Mouse (Mus musculus) small intestine, adult 2 months (tissue): ENCODE data around the gene Exoc1. TPM values are rescaled to one million over a fixed set of nuclear protein-coding genes. Genes with fewer than 3 reads are reported as not detected.

ENCODE experiments used
- H3K27ac ChIP-seq: fragments of 200-500 bp; 2 replicates; pipeline ENCODE4 v1.5.1; 2012; ENCODE audit warnings: low read depth, low read length, control low read depth, inconsistent platforms; ENCODE audit not compliant: insufficient read depth
- H3K27me3 ChIP-seq: fragments of 200-500 bp; 2 replicates; pipeline ENCODE4 v1.6.1; 2012; ENCODE audit warnings: mild to moderate bottlenecking, moderate library complexity, low read length, inconsistent platforms; ENCODE audit not compliant: control insufficient read depth, insufficient read depth
- H3K36me3 ChIP-seq: fragments of 200-500 bp; 2 replicates; pipeline ENCODE4 v1.6.1; 2012; ENCODE audit warnings: mild to moderate bottlenecking, low read length, control low read depth, inconsistent platforms; ENCODE audit not compliant: control insufficient read depth, insufficient read depth
- H3K4me1 ChIP-seq: fragments of 200-500 bp; 2 replicates; pipeline ENCODE4 v1.6.1; 2012; ENCODE audit warnings: low read length, inconsistent platforms, mixed read lengths; ENCODE audit not compliant: control insufficient read depth, insufficient read depth, insufficient read length
- H3K4me3 ChIP-seq: fragments of 200-500 bp; 2 replicates; pipeline ENCODE4 v1.5.1; 2012; ENCODE audit warnings: low read depth, mild to moderate bottlenecking, control low read depth, inconsistent platforms, low read length, moderate library complexity
- CTCF ChIP-seq: fragments of 200-500 bp; IDR thresholded peaks from 2 replicates; pipeline ENCODE4 v1.5.1; 2012; ENCODE audit warnings: low read depth, mild to moderate bottlenecking, control low read depth, inconsistent platforms, low read length, moderate library complexity, mixed read lengths; ENCODE audit not compliant: insufficient replicate concordance, insufficient read length; ENCODE audit errors: extremely low read depth
- POLR2A ChIP-seq: fragments of 200-500 bp; IDR thresholded peaks from 2 replicates; pipeline ENCODE4 v1.6.1; 2012; ENCODE audit warnings: low read depth, mild to moderate bottlenecking, control low read depth, inconsistent platforms, low read length, moderate library complexity
- WGBS: fragments of 180-500 bp; shearing (Covaris S2); methylation state at CpG from one replicate; pipeline ENCODE4 v1.1.7; 2018; 5-methylcytosine and 5-hydroxymethylcytosine counted together
- polyA plus RNA-seq: library from polyadenylated mRNA; depleted of rRNA; stranded (reverse); fragments of >200 nt; gene quantifications from 2 replicates; pipeline ENCODE4 v1.2.3, GENCODE M21; 2012; rRNA removed

Exoc1 gene
- polyA plus RNA-seq, 1 experiment = 17.9 TPM

DNA sequence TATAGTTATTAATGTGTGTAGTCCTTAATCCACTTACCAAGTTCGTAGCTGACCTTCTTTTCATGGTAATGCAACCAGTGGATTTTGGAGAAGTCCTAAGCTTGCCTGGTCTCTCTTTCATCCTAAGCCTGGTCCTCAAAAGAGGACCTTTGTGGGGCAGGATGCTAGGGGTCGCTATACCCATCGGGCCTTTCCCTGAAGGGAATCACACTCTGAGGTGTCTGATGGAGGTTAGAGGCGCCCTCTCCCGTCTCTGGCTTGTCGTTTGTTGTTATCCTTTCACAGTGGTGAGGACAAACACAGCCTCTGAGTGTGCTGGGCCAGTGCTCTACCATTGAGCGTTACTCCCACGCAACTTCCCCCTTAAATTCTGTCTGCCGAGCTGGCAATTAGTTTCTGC lies 62.8 kb downstream of the Exoc1 start:
- no peak overlapping the region for H3K27ac ChIP-seq
- no peaks in the 10 kb centered on the region for H3K27me3 ChIP-seq
- no peak overlapping the region for H3K4me3 ChIP-seq
- TF ChIP-seq POLR2A = no peak
- no peak for TF ChIP-seq CTCF
- WGBS = 78% methylated on average over 9 of the region's 9 CpGs
- no peaks in the 10 kb centered on the region for H3K4me1 ChIP-seq
- H3K36me3 ChIP-seq = peaks cover 24% of the 10 kb centered on the region

DNA sequence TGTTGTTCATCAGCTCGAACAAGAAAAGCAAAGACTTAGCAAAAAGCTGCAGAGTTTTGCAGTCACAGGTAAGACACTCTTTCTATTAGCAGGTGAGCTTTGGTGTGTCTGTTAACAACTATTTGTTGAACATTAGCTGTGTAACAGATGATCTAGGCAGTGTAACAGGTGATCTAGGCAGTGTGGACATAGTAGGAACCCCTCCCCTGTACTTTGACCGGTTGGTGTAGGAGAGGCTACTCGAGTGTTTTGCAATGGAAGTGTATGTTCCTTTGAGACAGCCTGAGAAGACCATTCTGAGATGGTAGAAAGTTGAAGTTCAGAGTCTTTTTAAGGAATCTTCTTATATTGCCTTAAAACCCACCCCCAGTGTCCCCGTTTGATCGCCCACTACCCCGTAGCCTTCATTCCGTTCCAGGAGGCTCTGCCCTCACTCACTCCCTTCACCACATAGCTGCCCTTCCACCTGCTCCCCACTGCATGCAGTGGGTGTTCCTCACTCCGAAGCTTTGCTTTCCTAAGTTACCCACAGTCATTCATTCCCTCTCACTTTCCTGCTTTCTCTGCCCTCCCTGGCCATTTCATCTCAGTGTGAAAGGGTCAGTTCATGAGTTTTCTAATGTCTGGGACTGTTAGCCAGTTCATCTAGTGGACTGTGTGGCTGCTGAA lies 80.7 kb downstream of the Exoc1 start:
- Histone ChIP-seq H3K27ac (0 out of 2 replicates have a peak overlapping the region, but pooled peaks have one; percentile 4), H3K36me3 (peaks cover 21% of the 10 kb centered on the region), H3K4me3 (no peak overlapping the region), H3K27me3 (no peaks in the 10 kb centered on the region), H3K4me1 (peaks cover 5% of the 10 kb centered on the region; the same call in 1 of the 2 replicates)
- WGBS = 36% methylated on average over 8 of the region's 8 CpGs
- no peak for TF ChIP-seq CTCF
- no peak for TF ChIP-seq POLR2A

DNA sequence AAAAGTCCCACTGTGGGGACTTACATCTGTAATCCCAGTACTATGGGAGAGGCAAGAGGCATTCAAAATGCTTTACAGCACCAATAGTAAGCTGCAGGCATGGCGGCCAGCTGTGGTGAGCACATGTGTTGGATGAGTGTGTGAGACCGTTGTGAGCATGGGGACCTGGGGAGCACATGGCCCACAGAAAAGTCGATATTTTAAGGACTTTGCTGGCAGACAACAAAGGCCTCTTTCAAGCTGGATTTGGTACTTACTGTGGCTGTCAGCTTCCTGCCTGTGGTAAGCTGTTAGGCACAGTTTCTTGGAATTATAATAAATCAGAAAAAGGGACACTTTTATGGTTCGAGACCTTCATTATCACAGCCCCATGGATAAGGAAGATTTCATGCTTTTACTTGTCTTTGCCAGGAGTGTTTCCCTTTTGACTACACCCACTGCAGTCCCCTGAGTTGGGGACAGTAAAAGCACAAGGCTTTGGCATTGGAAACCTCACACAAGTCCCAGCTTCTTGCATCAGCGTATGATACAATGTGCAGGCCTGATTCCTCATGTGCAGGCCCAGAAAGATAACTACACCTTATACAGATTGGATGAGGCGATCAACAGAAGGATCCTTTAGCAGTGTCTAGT lies 83.9 kb downstream of the Exoc1 start:
- WGBS = 79% methylated on average over 6 of the region's 6 CpGs
- Histone ChIP-seq H3K27me3 (no peaks in the 10 kb centered on the region), H3K4me1 (peaks cover 5% of the 10 kb centered on the region; the same call in 1 of the 2 replicates), H3K27ac (no peak overlapping the region), H3K36me3 (peaks cover 29% of the 10 kb centered on the region), H3K4me3 (no peak overlapping the region)
- TF ChIP-seq POLR2A (no peak), CTCF (no peak)

DNA sequence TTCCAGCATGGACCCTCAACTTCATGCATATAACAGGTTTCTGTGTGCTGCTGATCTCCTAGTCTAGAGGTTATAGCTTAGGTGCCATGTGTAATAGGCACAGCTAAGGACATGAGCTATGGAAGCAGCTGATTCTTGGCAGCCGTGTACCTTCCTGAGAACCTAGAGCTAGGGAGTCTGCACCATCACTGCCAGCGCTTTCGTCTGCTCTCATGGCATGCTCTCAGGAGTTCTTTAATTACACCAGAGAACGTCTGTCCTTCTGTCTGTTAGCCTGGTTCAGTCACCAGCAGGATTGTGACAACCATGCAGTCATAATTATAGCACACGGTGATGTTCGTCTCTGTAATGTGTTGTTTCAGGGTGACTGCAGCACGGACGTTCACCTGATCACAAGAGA lies 86.2 kb downstream of the Exoc1 start:
- no peak for TF ChIP-seq CTCF
- TF ChIP-seq POLR2A = no peak
- Histone ChIP-seq H3K27me3 (no peaks in the 10 kb centered on the region), H3K4me1 (no peaks in the 10 kb centered on the region), H3K4me3 (no peak overlapping the region), H3K27ac (no peak overlapping the region), H3K36me3 (peaks cover 40% of the 10 kb centered on the region)
- WGBS = 94% methylated on average over 8 of the region's 8 CpGs

DNA sequence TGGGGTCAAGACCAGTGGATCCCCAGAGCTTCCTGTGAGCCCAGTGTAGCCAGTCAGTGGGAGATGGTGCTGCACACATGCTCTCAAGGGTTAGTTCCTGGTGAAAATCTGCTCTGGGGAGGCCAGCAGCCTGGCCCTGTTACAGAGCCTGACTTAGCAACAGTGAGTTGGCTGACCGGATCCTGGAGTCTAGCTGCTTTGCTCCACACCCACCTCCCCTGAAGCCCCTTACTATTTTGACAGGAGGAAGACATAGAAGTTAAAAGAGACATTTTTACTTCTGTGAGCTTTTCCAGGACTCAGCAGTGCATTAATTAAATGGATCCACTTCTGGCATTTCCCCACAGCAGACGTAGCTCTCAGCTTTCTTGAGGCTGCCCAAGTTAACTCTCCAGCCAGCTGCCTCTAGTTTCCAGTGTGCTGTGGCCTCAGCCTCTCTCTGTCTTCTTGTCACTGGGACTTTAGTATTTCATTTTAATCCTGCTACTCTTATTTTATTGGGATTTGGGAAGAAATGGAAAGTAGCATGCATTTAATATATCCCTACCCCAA lies 87.2 kb downstream of the Exoc1 start:
- H3K27ac ChIP-seq = no peak overlapping the region
- H3K4me1 ChIP-seq = no peaks in the 10 kb centered on the region
- H3K36me3 ChIP-seq = peaks cover 38% of the 10 kb centered on the region
- H3K4me3 ChIP-seq = no peak overlapping the region
- TF ChIP-seq POLR2A (no peak), CTCF (no peak)
- H3K27me3 ChIP-seq = no peaks in the 10 kb centered on the region
- WGBS = 98% methylated on average over 2 of the region's 2 CpGs

DNA sequence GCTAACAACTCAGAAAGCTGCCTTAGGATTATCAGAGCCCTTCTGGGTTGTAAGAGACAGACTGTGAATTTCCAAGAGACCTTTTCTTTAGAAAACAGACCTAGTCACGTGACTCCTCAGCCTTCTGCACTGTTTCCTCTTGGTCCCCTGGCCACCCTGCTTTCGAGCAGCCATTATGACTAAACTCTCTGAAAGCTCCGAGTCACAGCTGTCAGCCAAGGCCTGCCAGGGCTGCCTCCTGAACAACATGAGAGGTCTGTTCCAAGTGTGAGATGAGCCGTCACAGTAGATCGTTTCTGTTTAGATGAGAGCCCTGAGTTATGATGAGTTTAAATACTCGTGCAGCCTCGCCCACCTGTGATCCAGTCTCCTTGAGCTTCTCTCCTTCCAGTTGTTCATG lies 89.6 kb downstream of the Exoc1 start:
- WGBS = 84% methylated on average over 7 of the region's 7 CpGs
- Histone ChIP-seq H3K27me3 (no peaks in the 10 kb centered on the region), H3K36me3 (peaks cover 31% of the 10 kb centered on the region), H3K4me3 (no peak overlapping the region), H3K4me1 (no peaks in the 10 kb centered on the region), H3K27ac (no peak overlapping the region)
- TF ChIP-seq POLR2A (no peak), CTCF (no peak)

Other genes with a start within 250 kb of the Exoc1 start
- gene Clock, start 224.5 kb upstream of the Exoc1 start, polyA plus RNA-seq = 7.2 and 12.3 TPM in 2 replicates
- gene Pdcl2, start 198.2 kb upstream of the Exoc1 start, polyA plus RNA-seq = not detected in 2 replicates
- 5.2 and 10.3 TPM in 2 replicates for gene Nmu, start 165.5 kb upstream of the Exoc1 start, polyA plus RNA-seq
- gene Gm7271, start 45.3 kb upstream of the Exoc1 start, polyA plus RNA-seq = not detected in 2 replicates
- gene Cep135, start 59.4 kb downstream of the Exoc1 start, polyA plus RNA-seq = 0.13 and 0.39 TPM in 2 replicates
- gene C530008M17Rik, start 127.2 kb downstream of the Exoc1 start, polyA plus RNA-seq = 9.8 and 42.5 TPM in 2 replicates